8 mouse cellular contexts compared by ENCODE assay signal in genomic region chr17:31746198-31747111, GRCm38 (mm10).
DNase-seq lines count a peak whose midpoint lies in the region; ATAC-seq and TF ChIP-seq lines count a peak whose summit lies in the region.

No protein-coding gene starts in this region.

- no peaks in the 10 kb centered on the region for H3K9me3 ChIP-seq in heart, embryonic 11.5 days (replicated peaks; ENCODE audit: control insufficient read depth, low read length)
- H3K9me3 ChIP-seq in kidney, embryonic 15.5 days (replicated peaks): no peaks in the 10 kb centered on the region
- no peaks in the 10 kb centered on the region for H3K9me3 ChIP-seq in lung, embryonic 14.5 days (ENCODE audit: low read depth, low read length)

- H3K36me3 ChIP-seq in heart, embryonic 11.5 days (ENCODE audit: control insufficient read depth, insufficient read depth, low read length): no peaks in the 10 kb centered on the region
- no peaks in the 10 kb centered on the region for H3K36me3 ChIP-seq in kidney, embryonic 15.5 days
- H3K36me3 ChIP-seq in lung, embryonic 14.5 days (ENCODE audit: insufficient read depth): no peaks in the 10 kb centered on the region

- H3K4me2 ChIP-seq in heart, embryonic 11.5 days: peak overlapping the region; percentile 48
- peak overlapping the region; percentile 29; the same call in 1 of the 2 replicates for H3K4me2 ChIP-seq in kidney, embryonic 15.5 days
- H3K4me2 ChIP-seq in lung, embryonic 14.5 days: peak overlapping the region; percentile 37

- H3K4me3 ChIP-seq in bone marrow, adult 2 months (replicated peaks; ENCODE audit: control insufficient read depth, low read depth, low read length): no peak overlapping the region
- no peak overlapping the region for H3K4me3 ChIP-seq in heart, embryonic 11.5 days (ENCODE audit: low read depth, low read length)
- H3K4me3 ChIP-seq in kidney, embryonic 15.5 days (replicated peaks): no peak overlapping the region
- H3K4me3 ChIP-seq in lung, embryonic 14.5 days (ENCODE audit: low read depth, low read length): no peak overlapping the region

- peak overlapping the region; percentile 66 for H3K9ac ChIP-seq in heart, embryonic 11.5 days (ENCODE audit: low read depth, low read length)
- 0 out of 2 replicates have a peak overlapping the region, but pooled peaks have one; percentile 9 for H3K9ac ChIP-seq in kidney, embryonic 15.5 days
- peak overlapping the region; percentile 14; the same call in 1 of the 2 replicates for H3K9ac ChIP-seq in lung, embryonic 14.5 days

- no peak for TF ChIP-seq POLR2A in bone marrow, adult 2 months (IDR thresholded peaks at IDR 0.05; ENCODE audit: borderline replicate concordance, control insufficient read depth, low read depth, low read length)

- DNase-seq in adrenal gland, postnatal 10 days: peak; percentile 44
- no peak for DNase-seq in adrenal gland, postnatal 25 days
- peak; percentile 83 for DNase-seq in lung, embryonic 14.5 days
- peak; percentile 28 for DNase-seq in urinary bladder, postnatal 10 days (ENCODE audit: low spot score)

- peak; percentile 74 for ATAC-seq in heart, embryonic 11.5 days (replicated peaks; ENCODE audit: insufficient number of reproducible peaks, low FRiP score, low TSS enrichment)
- peak; percentile 73 for ATAC-seq in kidney, embryonic 15.5 days (replicated peaks; ENCODE audit: low FRiP score)
- peak; percentile 81 for ATAC-seq in lung, embryonic 14.5 days (ENCODE audit: insufficient read depth)
- ATAC-seq in activated CD4-positive, CD25-positive, alpha-beta regulatory T cell, adult 4 months: no peak

- peaks cover 3% of the 10 kb centered on the region; the same call in 1 of the 2 replicates for H3K4me1 ChIP-seq in bone marrow, adult 2 months (ENCODE audit: control insufficient read depth, insufficient read depth, low read length)
- peaks cover 33% of the 10 kb centered on the region for H3K4me1 ChIP-seq in heart, embryonic 11.5 days (ENCODE audit: control insufficient read depth, insufficient read depth, low read length)
- peaks cover 26% of the 10 kb centered on the region for H3K4me1 ChIP-seq in kidney, embryonic 15.5 days
- H3K4me1 ChIP-seq in lung, embryonic 14.5 days (ENCODE audit: insufficient read depth): peaks cover 22% of the 10 kb centered on the region

- no peak for TF ChIP-seq CTCF in bone marrow, adult 2 months (IDR thresholded peaks at IDR 0.05; ENCODE audit: control insufficient read depth, insufficient read depth, low read length)
- TF ChIP-seq CTCF in lung, embryonic 14.5 days (IDR thresholded peaks at IDR 0.05; ENCODE audit: low read depth): no peak

- peak overlapping the region; percentile 60 for H3K27ac ChIP-seq in bone marrow, adult 2 months (ENCODE audit: control insufficient read depth, insufficient read depth, low read depth, low read length, poor library complexity)
- peak overlapping the region; percentile 98 for H3K27ac ChIP-seq in heart, embryonic 11.5 days (ENCODE audit: low read depth, low read length)
- peak overlapping the region; percentile 79 for H3K27ac ChIP-seq in kidney, embryonic 15.5 days
- H3K27ac ChIP-seq in lung, embryonic 14.5 days (ENCODE audit: low read depth): peak overlapping the region; percentile 91

- 26% methylated on average over 20 of the region's 20 CpGs for WGBS in bone marrow, adult 2 months
- WGBS in heart, embryonic 11.5 days (ENCODE audit: insufficient replicate concordance): 15% methylated on average over 20 of the region's 20 CpGs
- WGBS in kidney, embryonic 15.5 days: 18% methylated on average over 20 of the region's 20 CpGs
- 15% methylated on average over 20 of the region's 20 CpGs for WGBS in lung, embryonic 14.5 days

- H3K27me3 ChIP-seq in heart, embryonic 11.5 days (ENCODE audit: control insufficient read depth, insufficient read depth, low read length): no peaks in the 10 kb centered on the region
- no peaks in the 10 kb centered on the region for H3K27me3 ChIP-seq in kidney, embryonic 15.5 days
- no peaks in the 10 kb centered on the region for H3K27me3 ChIP-seq in lung, embryonic 14.5 days (ENCODE audit: insufficient read depth, low read length)

Comparison
In these comparisons a context has a peak if more than half of its experiments do, and no peak if none do; other contexts are left out.
1. H3K9ac ChIP-seq: peak in every context shown above with its lines; median percentile 66 in heart, embryonic 11.5 days; 14 in lung, embryonic 14.5 days; 9 in kidney, embryonic 15.5 days.